In genomic region chr6:118065837-118066198, GRCm38 (mm10) we compare ENCODE assay signal across 8 mouse cellular contexts. TPM values are rescaled to one million over a fixed set of nuclear protein-coding genes. Genes with fewer than 3 reads are reported as not detected.
DNase-seq lines count a peak whose midpoint lies in the region; ATAC-seq lines count a peak whose summit lies in the region.

No protein-coding gene starts in this region.

- H3K27me3 ChIP-seq in kidney, embryonic 16.5 days (ENCODE audit: insufficient read depth, low read length), result no peaks in the 10 kb centered on the region
- H3K27me3 ChIP-seq in hindbrain, embryonic 12.5 days, result peaks cover 47% of the 10 kb centered on the region
- H3K27me3 ChIP-seq in midbrain, embryonic 14.5 days (ENCODE audit: control insufficient read depth, insufficient read depth, low read length), result no peaks in the 10 kb centered on the region

- peaks cover 12% of the 10 kb centered on the region for H3K4me1 ChIP-seq in kidney, embryonic 16.5 days (ENCODE audit: insufficient read depth, low read length)
- H3K4me1 ChIP-seq in hindbrain, embryonic 12.5 days, result peaks cover 17% of the 10 kb centered on the region
- H3K4me1 ChIP-seq in midbrain, embryonic 14.5 days (ENCODE audit: control insufficient read depth, insufficient read depth, low read length), result peaks cover 11% of the 10 kb centered on the region; the same call in 1 of the 2 replicates

- H3K9ac ChIP-seq in kidney, embryonic 16.5 days (replicated peaks; ENCODE audit: low read length), result peak overlapping the region; percentile 63
- H3K9ac ChIP-seq in hindbrain, embryonic 12.5 days, result peak overlapping the region; percentile 63
- H3K9ac ChIP-seq in midbrain, embryonic 14.5 days (replicated peaks; ENCODE audit: low read length), result peak overlapping the region; percentile 70

- H3K36me3 ChIP-seq in kidney, embryonic 16.5 days (ENCODE audit: insufficient read depth, low read length), result no peaks in the 10 kb centered on the region
- no peaks in the 10 kb centered on the region for H3K36me3 ChIP-seq in hindbrain, embryonic 12.5 days
- no peaks in the 10 kb centered on the region for H3K36me3 ChIP-seq in midbrain, embryonic 14.5 days (ENCODE audit: control insufficient read depth, insufficient read depth, low read length)

- H3K4me3 ChIP-seq in kidney, embryonic 16.5 days (ENCODE audit: low read length), result peak overlapping the region; percentile 57
- peak overlapping the region; percentile 46 for H3K4me3 ChIP-seq in hindbrain, embryonic 12.5 days
- peak overlapping the region; percentile 47 for H3K4me3 ChIP-seq in midbrain, embryonic 14.5 days (replicated peaks; ENCODE audit: low read depth, low read length)

- peak; percentile 17; the same call in 1 of the 2 replicates for ATAC-seq in kidney, embryonic 16.5 days (ENCODE audit: low FRiP score, low TSS enrichment)
- peak; percentile 46; the same call in 1 of the 2 replicates for ATAC-seq in hindbrain, embryonic 12.5 days (ENCODE audit: low FRiP score)
- ATAC-seq in midbrain, embryonic 14.5 days (ENCODE audit: low FRiP score, low TSS enrichment), result 0 out of 2 replicates have a peak, but pooled peaks have one; percentile 3

- H3K27ac ChIP-seq in kidney, embryonic 16.5 days (ENCODE audit: low read length), result no peak overlapping the region
- no peak overlapping the region for H3K27ac ChIP-seq in hindbrain, embryonic 12.5 days
- no peak overlapping the region for H3K27ac ChIP-seq in midbrain, embryonic 14.5 days (replicated peaks; ENCODE audit: low read depth, low read length)

- WGBS in kidney, embryonic 16.5 days, result 1% methylated on average over 12 of the region's 12 CpGs
- WGBS in hindbrain, embryonic 12.5 days, result 2% methylated on average over 10 of the region's 12 CpGs
- 0% methylated on average over 10 of the region's 12 CpGs for whole genome bisulfite sequencing in midbrain, embryonic 14.5 days

- DNase-seq in kidney, adult 11 months, result no peak
- DNase-seq in brain, adult 2 months (ENCODE audit: low read depth, low spot score), result peak; percentile 57
- peak; percentile 68 for DNase-seq in midbrain, embryonic 14.5 days
- DNase-seq in urinary bladder, postnatal 25 days (ENCODE audit: low spot score), result no peak
- DNase-seq in cerebellum, adult 11 months, result no peak
- no peak for DNase-seq in layer of hippocampus, adult 8-10 months (ENCODE audit: low spot score in 2 of 2)

- H3K4me2 ChIP-seq in kidney, embryonic 16.5 days (replicated peaks; ENCODE audit: low read depth, low read length), result peak overlapping the region; percentile 94
- H3K4me2 ChIP-seq in hindbrain, embryonic 12.5 days (replicated peaks), result peak overlapping the region; percentile 99
- H3K4me2 ChIP-seq in midbrain, embryonic 14.5 days (ENCODE audit: low read length), result peak overlapping the region; percentile 98

- H3K9me3 ChIP-seq in kidney, embryonic 16.5 days (ENCODE audit: low read length), result no peaks in the 10 kb centered on the region
- no peaks in the 10 kb centered on the region for H3K9me3 ChIP-seq in hindbrain, embryonic 12.5 days (replicated peaks)
- H3K9me3 ChIP-seq in midbrain, embryonic 14.5 days (ENCODE audit: control insufficient read depth, low read length), result no peaks in the 10 kb centered on the region

RNA-seq across cellular contexts. Expression of gene Rasgef1a, which starts 54.6 kb away (rescaled TPM):
- 0.72 and 1.5 TPM in 2 replicates for polyA plus RNA-seq in kidney, embryonic 16.5 days (2015; fragmentation: Nextera tagmentation; extraction: Ambion mirVana)
- polyA plus RNA-seq in hindbrain, embryonic 12.5 days (2016; fragmentation: Nextera tagmentation; extraction: Ambion mirVana), result 0.21 and 0.38 TPM in 2 replicates
- 2.1 and 3.8 TPM in 2 replicates for polyA plus RNA-seq in midbrain, embryonic 14.5 days (2014; fragmentation: Nextera tagmentation; extraction: Ambion mirVana)
- total RNA-seq in layer of hippocampus, adult 8-10 months (2022), result 100 to 1,000 TPM; 183 to 212 (median 202) TPM

Comparison
In these comparisons a context has a peak if more than half of its experiments do, and no peak if none do; other contexts are left out.
1. DNase-seq: peak in brain, adult 2 months (single experiment) and midbrain, embryonic 14.5 days (single experiment); none in kidney, adult 11 months (single experiment), urinary bladder, postnatal 25 days (single experiment), cerebellum, adult 11 months (single experiment) and layer of hippocampus, adult 8-10 months (0 of 2).
2. Peak in every context shown above with its lines, with median percentiles within 50 percentile points of each other: ATAC-seq, H3K4me2 ChIP-seq, H3K4me3 ChIP-seq and H3K9ac ChIP-seq.